Mouse (Mus musculus): ENCODE measurements around the gene Stard10. TPM values are rescaled to one million over a fixed set of nuclear protein-coding genes. Genes with fewer than 3 reads are reported as not detected.

Stard10 gene
- polyA plus RNA-seq (2012; rRNA removed) (71.0 and 71.8 TPM in 2 replicates), polyA plus RNA-seq (2014; fragmentation: Nextera tagmentation; extraction: Ambion mirVana) (98.2 and 102 TPM in 2 replicates)

GRCm38 (mm10) chr7:101317014-101317413, at the start of gene Stard10:
Stard10 (plus strand) TSS chr7:101317086.
- H3K4me2 ChIP-seq (ENCODE audit: low read depth) = peak within 1 kb of the TSS; percentile 45

GRCm38 (mm10) chr7:101267457-101268259, 49.2 kb upstream of the Stard10 start:
- Histone ChIP-seq H3K4me1 (replicated peaks; ENCODE audit: control insufficient read depth in 2 of 2, insufficient read depth in 2 of 2, low read length in 1 of 2) (peaks cover 10 to 14% of the 10 kb centered on the region in 2 experiments), H3K36me3 (replicated peaks; ENCODE audit: control insufficient read depth, insufficient read depth, low read depth) (peaks cover 2% of the 10 kb centered on the region; the same call in 1 of the 2 replicates), H3K9me3 (ENCODE audit: control insufficient read depth, low read length) (no peaks in the 10 kb centered on the region), H3K27me3 (ENCODE audit: control insufficient read depth, insufficient read depth, low read length) (no peaks in the 10 kb centered on the region), H3K4me2 (ENCODE audit: low read depth) (no peak overlapping the region), H3K27ac (no peak overlapping the region), H3K4me3 (ENCODE audit: insufficient read depth in 1 of 2, low read depth in 2 of 2, low read length in 2 of 2) (no peak overlapping the region), H3K9ac (replicated peaks) (no peak overlapping the region)
- TF ChIP-seq CTCF (IDR thresholded peaks at IDR 0.05; ENCODE audit: low read depth) (no peak), EP300 (IDR thresholded peaks at IDR 0.05; ENCODE audit: low read depth) (peak; percentile 34; the same call in 1 of the 2 replicates)
- WGBS (ENCODE audit: insufficient replicate concordance) = 21% methylated on average over 3 of the region's 3 CpGs
- DNase-seq (ENCODE audit: low read depth in 3 of 3, low spot score in 3 of 3) (no peak), ATAC-seq (ENCODE audit: insufficient read depth) (no peak)

More at GRCm38 (mm10) chr7:101317014-101317413, at the start of gene Stard10:
- ATAC-seq (ENCODE audit: insufficient read depth) = no peak
- WGBS (ENCODE audit: insufficient replicate concordance) = 38% methylated on average over 3 of the region's 3 CpGs
- H3K4me1 ChIP-seq (replicated peaks; ENCODE audit: control insufficient read depth in 2 of 2, insufficient read depth in 2 of 2, low read length in 1 of 2) = peaks cover 49 to 68% of the 10 kb centered on the region in 2 experiments
- no peak for DNase-seq (ENCODE audit: low read depth in 3 of 3, low spot score in 3 of 3)
- H3K27me3 ChIP-seq (ENCODE audit: control insufficient read depth, insufficient read depth, low read length) = no peaks in the 10 kb centered on the region
- no peaks in the 10 kb centered on the region for H3K9me3 ChIP-seq (ENCODE audit: control insufficient read depth, low read length)
- H3K9ac ChIP-seq (replicated peaks) = peak within 1 kb of the TSS; percentile 24
- H3K36me3 ChIP-seq (replicated peaks; ENCODE audit: control insufficient read depth, insufficient read depth, low read depth) = no peaks in the 10 kb centered on the region
- TF ChIP-seq EP300 (IDR thresholded peaks at IDR 0.05; ENCODE audit: low read depth) (no peak), CTCF (IDR thresholded peaks at IDR 0.05; ENCODE audit: low read depth) (no peak)
- peak within 1 kb of the TSS; percentile 84 for H3K27ac ChIP-seq
- H3K4me3 ChIP-seq (ENCODE audit: insufficient read depth in 1 of 2, low read depth in 2 of 2, low read length in 2 of 2) = no peak within 1 kb of the TSS

GRCm38 (mm10) chr7:101271602-101272001, 45.3 kb upstream of the Stard10 start:
- Histone ChIP-seq H3K4me2 (ENCODE audit: low read depth) (no peak overlapping the region), H3K4me1 (replicated peaks; ENCODE audit: control insufficient read depth in 2 of 2, insufficient read depth in 2 of 2, low read length in 1 of 2) (peaks cover 13 to 19% of the 10 kb centered on the region in 2 experiments), H3K27ac (no peak overlapping the region), H3K36me3 (replicated peaks; ENCODE audit: control insufficient read depth, insufficient read depth, low read depth) (peaks cover 2% of the 10 kb centered on the region; the same call in 1 of the 2 replicates), H3K27me3 (ENCODE audit: control insufficient read depth, insufficient read depth, low read length) (no peaks in the 10 kb centered on the region), H3K9ac (replicated peaks) (no peak overlapping the region), H3K4me3 (ENCODE audit: insufficient read depth in 1 of 2, low read depth in 2 of 2, low read length in 2 of 2) (no peak overlapping the region), H3K9me3 (ENCODE audit: control insufficient read depth, low read length) (no peaks in the 10 kb centered on the region)
- WGBS (ENCODE audit: insufficient replicate concordance) = 45% methylated on average over 1 of the region's 1 CpGs
- ATAC-seq (ENCODE audit: insufficient read depth) (no peak), DNase-seq (ENCODE audit: low read depth in 3 of 3, low spot score in 3 of 3) (no peak)
- TF ChIP-seq EP300 (IDR thresholded peaks at IDR 0.05; ENCODE audit: low read depth) (no peak), CTCF (IDR thresholded peaks at IDR 0.05; ENCODE audit: low read depth) (peak; percentile 32; the same call in 1 of the 2 replicates)

- 56% methylated on average over 8 of the region's 8 CpGs for WGBS (ENCODE audit: insufficient replicate concordance)
- ATAC-seq (ENCODE audit: insufficient read depth) = peak; percentile 91
- no peak overlapping the region; the same call in 1 of the 2 replicates for H3K27ac ChIP-seq
Observed at GRCm38 (mm10) chr7:101272466-101273160, 44.3 kb upstream of the Stard10 start.

More at GRCm38 (mm10) chr7:101272466-101273160, 44.3 kb upstream of the Stard10 start:
- H3K27me3 ChIP-seq (ENCODE audit: control insufficient read depth, insufficient read depth, low read length) = no peaks in the 10 kb centered on the region
- H3K36me3 ChIP-seq (replicated peaks; ENCODE audit: control insufficient read depth, insufficient read depth, low read depth) = peaks cover 2% of the 10 kb centered on the region; the same call in 1 of the 2 replicates
- no peak overlapping the region for H3K4me2 ChIP-seq (ENCODE audit: low read depth)
- H3K4me3 ChIP-seq (ENCODE audit: insufficient read depth in 1 of 2, low read depth in 2 of 2, low read length in 2 of 2) = no peak overlapping the region
- peaks cover 10 to 13% of the 10 kb centered on the region in 2 experiments for H3K4me1 ChIP-seq (replicated peaks; ENCODE audit: control insufficient read depth in 2 of 2, insufficient read depth in 2 of 2, low read length in 1 of 2)
- H3K9me3 ChIP-seq (ENCODE audit: control insufficient read depth, low read length) = no peaks in the 10 kb centered on the region
- H3K9ac ChIP-seq (replicated peaks) = no peak overlapping the region; the same call in 1 of the 2 replicates
- DNase-seq (ENCODE audit: low read depth in 3 of 3, low spot score in 3 of 3) = peak; percentile 18 to 28 (median 19)
- TF ChIP-seq CTCF (IDR thresholded peaks at IDR 0.05; ENCODE audit: low read depth) = no peak
- peak; percentile 57; the same call in 1 of the 2 replicates for TF ChIP-seq EP300 (IDR thresholded peaks at IDR 0.05; ENCODE audit: low read depth)
